Mouse (Mus musculus) activated CD4-positive, CD25-positive, alpha-beta regulatory T cell, adult 4 months (primary cell): ENCODE data around the gene Amt. TPM values are rescaled to one million over a fixed set of nuclear protein-coding genes. Genes with fewer than 3 reads are reported as not detected.

Experiments used
- ATAC-seq: one replicate; pipeline ENCODE4 v1.8.0; 2017
- polyA plus RNA-seq, 2 experiments: library from polyadenylated mRNA; unstranded; fragments of 100-300 nt; shearing (Covaris generic); gene quantifications; one replicate each; pipeline ENCODE4 v1.2.1; 2017

The Amt gene
- polyA plus RNA-seq, 2 experiments from 2014 or later: 0.29 to 0.58 TPM

DNA sequence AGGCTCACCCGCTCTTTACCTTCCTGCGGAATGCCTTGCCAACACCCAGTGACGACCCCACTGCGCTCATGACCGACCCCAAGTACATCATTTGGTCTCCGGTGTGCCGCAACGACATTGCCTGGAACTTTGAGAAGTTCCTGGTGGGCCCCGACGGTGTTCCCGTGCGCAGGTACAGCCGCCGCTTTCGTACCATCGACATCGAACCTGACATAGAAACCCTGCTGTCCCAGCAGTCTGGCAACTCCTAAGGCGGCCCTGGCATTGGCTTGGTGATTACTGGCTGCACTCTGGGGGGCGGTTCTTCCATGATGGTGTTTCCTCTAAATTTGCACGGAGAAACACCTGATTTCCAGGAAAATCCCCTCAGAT lies 43.2 kb downstream of the Amt start:
- ATAC-seq: no peak

DNA sequence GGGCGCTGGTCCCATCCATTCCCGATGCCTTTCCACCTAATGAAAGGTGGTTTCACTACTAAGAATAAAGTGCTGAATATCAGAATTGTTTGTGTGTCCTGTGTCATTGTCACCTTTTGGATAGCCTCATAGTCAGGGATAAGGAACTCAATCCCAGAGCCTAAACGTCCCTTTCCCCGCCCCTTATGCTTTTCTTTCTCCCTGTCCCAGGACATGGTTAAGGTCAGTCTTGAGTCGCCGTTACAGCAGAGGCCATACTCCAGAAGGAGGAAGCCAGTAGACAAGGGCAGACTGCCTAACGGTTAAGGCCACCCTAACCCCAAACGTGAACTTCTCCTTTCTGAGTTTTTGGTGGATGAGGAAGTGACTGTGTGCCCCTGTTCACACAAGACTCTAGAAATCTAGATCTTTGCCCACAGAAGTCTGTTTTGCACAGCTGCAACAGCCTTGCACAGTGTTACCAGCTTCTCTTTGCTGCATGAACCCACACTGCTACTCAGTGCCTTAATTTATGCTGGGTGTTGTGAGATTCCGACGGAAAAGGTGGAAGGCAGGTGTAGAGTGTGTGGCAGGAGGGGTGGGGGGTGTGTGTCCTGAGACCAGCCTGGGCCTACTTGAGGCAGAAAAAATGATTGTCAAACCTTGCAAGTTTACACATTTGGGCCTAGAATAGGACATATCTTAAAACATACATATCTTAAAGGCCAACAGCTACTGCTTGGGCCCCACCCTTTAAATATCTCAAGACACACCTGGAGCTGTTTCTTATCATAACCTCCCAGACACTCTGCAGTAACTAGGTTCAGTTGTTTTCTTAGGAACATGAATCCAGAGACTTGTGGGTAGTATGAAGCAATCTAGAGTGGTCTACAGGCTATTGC lies 43.8 kb downstream of the Amt start:
- ATAC-seq: no peak

DNA sequence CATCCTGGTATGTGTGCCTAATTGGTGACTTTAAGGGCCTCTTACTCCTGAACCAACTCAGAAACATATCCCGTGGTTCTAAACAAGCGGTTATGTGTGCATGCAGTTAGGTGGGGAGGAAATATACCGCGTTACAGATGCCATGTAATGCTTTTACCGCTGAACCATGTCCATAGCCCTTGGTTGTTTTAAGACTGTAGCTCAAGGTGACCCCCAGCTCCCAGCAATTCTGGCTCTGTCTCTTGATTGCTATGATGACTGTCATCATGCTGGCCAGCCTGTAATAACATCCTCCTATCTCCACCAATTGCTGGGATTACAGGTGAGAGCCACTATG lies 44.5 kb downstream of the Amt start:
- no peak for ATAC-seq

DNA sequence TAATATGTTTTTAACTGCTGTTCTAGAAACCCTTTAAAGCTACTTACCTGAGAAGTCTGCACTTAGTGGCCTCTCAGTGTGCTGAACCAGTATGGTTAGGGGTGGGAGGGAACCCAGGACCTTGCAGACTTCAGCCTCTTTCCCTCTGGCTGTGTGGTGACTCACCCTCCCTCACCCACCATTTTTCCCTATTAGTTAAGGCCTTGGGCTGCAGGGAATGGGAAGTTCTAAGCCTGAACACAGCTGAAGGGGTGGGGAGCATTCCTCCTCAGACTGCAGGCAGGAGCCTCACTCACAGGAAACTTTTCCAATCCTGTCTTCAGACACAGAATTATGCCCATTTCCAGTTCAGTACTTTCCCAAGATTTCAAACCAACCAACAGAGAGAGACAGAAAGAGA lies 45.1 kb downstream of the Amt start:
- no peak for ATAC-seq

DNA sequence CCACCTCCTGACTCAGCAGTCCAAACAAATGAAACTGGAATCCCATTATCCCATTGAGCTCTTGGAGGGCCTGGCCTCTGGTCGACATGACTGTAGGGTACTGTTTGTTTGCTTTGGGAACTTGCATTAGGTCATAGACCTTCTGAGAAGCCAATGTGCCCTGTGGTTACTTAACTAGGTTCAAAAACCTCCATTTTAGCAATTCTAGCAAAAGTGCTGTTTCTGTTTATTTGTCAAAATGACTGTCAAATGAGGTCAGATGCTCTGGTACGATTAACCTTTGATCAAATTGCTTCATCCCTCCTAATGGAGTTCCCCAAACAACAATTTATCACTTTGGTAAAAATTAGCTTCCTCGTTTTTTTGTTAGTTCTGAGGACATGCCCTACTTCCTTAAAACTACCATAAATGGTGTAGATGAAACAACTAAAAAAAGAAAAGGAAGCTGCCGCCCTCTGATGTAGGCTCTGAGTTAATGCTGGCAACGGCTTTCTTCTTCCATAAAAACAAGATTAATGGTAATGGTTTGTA lies 45.7 kb downstream of the Amt start:
- no peak for ATAC-seq

DNA sequence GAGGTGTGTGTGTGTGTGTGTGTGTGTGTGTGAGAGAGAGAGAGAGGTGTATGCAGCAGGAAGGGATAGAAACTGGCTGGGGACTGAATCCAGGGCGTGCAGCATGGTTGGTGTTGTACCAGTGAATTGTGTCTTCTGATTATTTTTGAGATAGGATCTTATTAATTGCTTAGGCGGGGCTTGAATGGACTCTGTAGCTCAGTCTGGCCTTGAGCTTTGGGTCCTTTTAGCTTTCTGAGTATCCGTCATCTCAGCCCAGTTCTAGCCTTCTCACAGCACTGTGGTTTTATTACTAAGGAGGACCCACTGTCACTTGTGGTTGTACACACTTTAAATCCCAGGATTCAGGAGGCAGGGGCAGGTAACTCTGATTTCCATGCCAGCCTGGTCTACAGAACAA lies 46.7 kb downstream of the Amt start:
- ATAC-seq: no peak

DNA sequence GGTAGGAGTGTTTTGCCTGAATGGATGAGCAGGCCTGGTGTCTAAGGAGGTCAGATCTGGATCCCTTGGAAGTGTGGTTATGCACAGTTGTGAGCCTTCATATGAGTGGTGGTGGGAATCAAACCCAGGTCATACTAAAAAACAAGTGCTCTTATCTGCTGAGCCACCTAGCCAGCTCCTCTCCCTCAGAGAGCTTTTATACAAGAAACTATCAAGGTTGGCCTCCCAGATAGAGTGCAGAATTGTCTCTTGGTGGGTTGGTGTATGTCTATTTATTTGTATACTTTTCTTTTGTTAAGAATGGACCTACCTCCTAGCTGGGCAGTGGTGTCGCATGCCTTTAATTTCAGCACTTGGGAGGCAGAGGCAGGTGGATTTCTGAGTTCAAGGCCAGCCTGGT lies 47.2 kb downstream of the Amt start:
- no peak for ATAC-seq

DNA sequence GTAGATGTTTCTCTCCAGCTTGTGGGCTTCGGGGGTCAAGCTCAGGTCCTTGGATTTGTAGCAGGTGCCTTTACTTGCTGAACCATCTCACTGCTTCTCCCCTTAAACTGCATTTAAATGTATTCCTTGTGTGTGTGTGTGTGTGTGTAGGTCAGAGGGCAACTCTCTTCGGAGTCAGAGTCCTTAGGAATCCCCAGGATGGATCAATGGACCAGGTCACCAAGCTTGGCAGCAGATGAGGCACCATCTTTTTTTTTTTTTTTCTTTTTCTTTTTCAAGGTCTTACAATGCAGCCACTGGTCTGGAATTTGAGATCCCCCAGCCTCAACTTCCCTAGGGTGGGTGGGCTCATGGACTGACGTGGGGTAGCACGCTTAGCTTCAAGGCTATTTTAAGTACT lies 47.8 kb downstream of the Amt start:
- ATAC-seq: no peak

DNA sequence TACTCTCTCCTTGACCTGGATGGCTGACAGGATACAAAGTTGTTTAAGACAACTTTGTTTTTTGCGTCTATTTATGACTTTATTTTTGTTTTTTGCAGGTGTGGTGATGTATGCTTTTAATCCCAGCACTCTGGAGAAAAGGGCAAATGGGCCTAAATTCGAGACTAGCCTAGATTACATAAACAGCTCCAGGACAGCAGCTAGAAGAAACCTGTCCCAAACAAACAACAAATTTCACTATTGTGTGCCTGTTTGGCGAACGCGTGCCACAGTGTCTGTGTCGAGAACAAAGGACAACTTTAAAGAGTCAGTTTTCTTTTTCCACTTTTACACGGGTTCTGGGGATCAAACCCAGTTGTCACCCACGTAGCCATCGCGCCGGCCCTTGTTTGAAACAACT lies 50.4 kb downstream of the Amt start:
- ATAC-seq: no peak

DNA sequence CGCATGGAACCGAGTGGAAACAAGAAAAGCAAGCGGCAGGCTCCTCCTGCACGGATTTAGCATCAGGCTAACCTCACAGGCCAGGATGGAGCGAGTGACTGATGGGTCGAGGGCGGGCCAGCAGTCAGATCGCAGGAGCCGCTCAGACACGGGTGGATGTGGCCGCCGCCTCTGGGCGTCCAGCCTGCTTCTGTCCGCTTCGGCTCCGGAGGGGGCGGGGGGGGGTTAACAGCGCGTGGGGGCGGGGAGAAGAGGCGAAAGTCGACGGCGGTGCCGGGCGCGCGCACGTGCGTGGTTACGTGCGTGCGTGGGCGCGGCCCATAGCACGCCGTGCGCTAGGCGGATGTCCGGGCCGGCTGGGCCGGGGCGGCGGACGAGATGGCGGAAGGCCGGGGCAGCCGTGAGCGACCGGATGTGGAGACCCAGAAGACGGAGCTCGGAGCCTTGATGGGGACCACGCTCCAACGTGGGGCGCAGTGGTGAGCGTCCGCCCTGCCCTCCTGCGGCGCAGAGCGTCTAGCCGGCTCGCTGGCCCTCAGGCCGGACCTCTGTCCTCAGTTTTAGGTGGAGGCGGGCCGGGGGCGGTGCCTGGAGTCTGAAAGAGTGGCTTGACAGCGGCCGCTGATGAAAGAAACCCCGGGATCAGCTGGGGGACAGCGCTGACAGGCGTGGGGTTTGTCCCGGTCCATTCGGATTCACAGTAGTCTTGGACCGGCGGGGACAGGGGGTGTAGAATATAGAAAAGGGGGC lies 51.1 kb downstream of the Amt start, which contains the start of gene Usp4:
Gene Usp4 (plus strand): TSS at position 314 of the 750 bp plus-strand sequence.
- peak; percentile 84 for ATAC-seq

DNA sequence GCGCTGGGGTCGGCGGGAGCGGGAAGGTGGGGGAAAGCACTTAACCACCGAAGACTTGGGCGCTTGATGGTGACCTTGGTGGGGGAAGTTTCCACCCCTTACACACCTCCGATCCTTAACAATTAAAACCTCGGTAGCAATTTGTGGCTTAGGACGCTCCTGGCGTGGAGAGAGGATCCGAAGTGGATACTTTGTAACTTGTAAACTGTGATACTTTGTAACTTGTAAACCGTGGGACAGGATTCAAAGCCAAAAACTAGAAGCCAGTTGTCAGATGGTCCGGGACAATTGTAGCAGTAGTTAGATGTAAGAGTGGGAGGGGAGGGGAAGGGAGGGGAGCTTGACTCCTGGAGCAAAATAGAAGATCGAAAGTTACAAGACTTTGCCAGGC lies 51.6 kb downstream of the Amt start:
- ATAC-seq: no peak

DNA sequence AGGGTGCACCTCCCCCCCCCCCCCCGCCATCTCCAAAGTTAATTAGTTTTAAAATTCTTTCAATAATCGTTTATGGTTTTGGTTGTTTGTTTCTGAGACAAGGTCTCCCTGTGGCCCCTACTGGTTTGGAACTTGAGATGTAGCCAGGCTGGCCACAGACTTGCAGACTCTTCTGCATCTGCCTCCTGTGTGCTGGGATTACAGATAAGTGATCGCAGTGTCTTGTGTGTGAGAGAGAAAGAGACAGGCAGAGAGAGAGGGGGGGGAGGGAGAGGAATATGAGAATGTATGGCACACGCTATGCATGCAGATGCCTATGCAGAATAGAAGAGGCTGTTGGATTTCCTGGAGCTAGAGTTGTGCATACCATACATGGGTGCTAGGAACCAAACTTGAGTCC lies 53.1 kb downstream of the Amt start:
- ATAC-seq: no peak

Other genes with a start within 250 kb of the Amt start
- 10 to 100 TPM; 12.9 to 22.2 TPM for gene Gmppb, start 247.6 kb upstream of the Amt start, polyA plus RNA-seq
- gene Amigo3, start 243.7 kb upstream of the Amt start, polyA plus RNA-seq: 1 to 10 TPM; 1.3 to 3.3 TPM
- gene Mst1, start 216.4 kb upstream of the Amt start, polyA plus RNA-seq: under 1 TPM; 0.40 to 0.48 TPM
- 10 to 100 TPM; 49.9 to 75.8 TPM for gene Rnf123, start 213.5 kb upstream of the Amt start, polyA plus RNA-seq
- 10 to 100 TPM; 39.4 to 45.0 TPM for gene Apeh, start 202.2 kb upstream of the Amt start, polyA plus RNA-seq
- gene Bsn, start 106.5 kb upstream of the Amt start, polyA plus RNA-seq: under 1 TPM; 0.33 to 0.73 TPM
- gene Dag1, start 32.9 kb upstream of the Amt start, polyA plus RNA-seq: 1 to 10 TPM; 2.1 to 3.3 TPM
- gene Nicn1, start 6.4 kb upstream of the Amt start, polyA plus RNA-seq: 1 to 10 TPM; 2.8 to 3.0 TPM
- 100 to 1,000 TPM; 294 to 378 TPM for gene Rhoa, start 9.3 kb downstream of the Amt start, polyA plus RNA-seq
- 10 to 100 TPM in 1 of 2 experiments, 1 to 10 TPM in 1; 9.7 to 13.5 TPM for gene Tcta, start 9.3 kb downstream of the Amt start, polyA plus RNA-seq
- 100 to 1,000 TPM; 573 to 811 TPM for gene Gpx1, start 42.0 kb downstream of the Amt start, polyA plus RNA-seq
- 100 to 1,000 TPM in 1 of 2 experiments, 10 to 100 TPM in 1; 98.8 to 127 TPM for gene Usp4, start 51.0 kb downstream of the Amt start, polyA plus RNA-seq
- gene 1700102P08Rik, start 96.0 kb downstream of the Amt start, polyA plus RNA-seq: under 1 TPM; 0.57 to 0.61 TPM
- not detected for gene Ccdc36, start 131.6 kb downstream of the Amt start, polyA plus RNA-seq
- not detected for gene BC048562, start 139.6 kb downstream of the Amt start, polyA plus RNA-seq
- gene Ccdc71, start 163.7 kb downstream of the Amt start, polyA plus RNA-seq: 10 to 100 TPM; 22.5 to 31.5 TPM
- gene Klhdc8b, start 164.7 kb downstream of the Amt start, polyA plus RNA-seq: 1 to 10 TPM; 1.6 to 2.1 TPM
- gene Lamb2, start 182.9 kb downstream of the Amt start, polyA plus RNA-seq: under 1 TPM; 0.15 to 0.25 TPM
- gene Usp19, start 193.7 kb downstream of the Amt start, polyA plus RNA-seq: 10 to 100 TPM; 14.6 to 18.3 TPM
- 100 to 1,000 TPM; 131 to 141 TPM for gene Qars, start 210.9 kb downstream of the Amt start, polyA plus RNA-seq
- gene Qrich1, start 220.0 kb downstream of the Amt start, polyA plus RNA-seq: 10 to 100 TPM; 71.0 to 77.8 TPM